Mouse (Mus musculus) 3134 (cell line): ENCODE data around the gene Nxn.
A peak's percentile ranks its signal among the peaks of the same experiment; 100 is the strongest.

ENCODE experiments used
- DNase-seq: peaks from one replicate; pipeline ENCODE4 v3.0.0-alpha.2; 2011; ENCODE audit warnings: low spot score; ENCODE audit not compliant: insufficient read length; ENCODE audit errors: extremely low read depth

Nxn gene

GRCm38 (mm10) chr11:76364038-76364437, 34.9 kb downstream of the Nxn start:
- DNase-seq: no peak

- no peak for DNase-seq
Observed at GRCm38 (mm10) chr11:76363636-76364035, 35.3 kb downstream of the Nxn start.

- DNase-seq: no peak
Observed at GRCm38 (mm10) chr11:76363178-76363577, 35.8 kb downstream of the Nxn start.

- no peak for DNase-seq
Observed at GRCm38 (mm10) chr11:76361422-76361821, 37.5 kb downstream of the Nxn start.

GRCm38 (mm10) chr11:76360255-76360654, 38.7 kb downstream of the Nxn start:
- DNase-seq: no peak

- DNase-seq: no peak
Observed at GRCm38 (mm10) chr11:76358628-76359320, 40.2 kb downstream of the Nxn start.

GRCm38 (mm10) chr11:76357464-76357863, 41.5 kb downstream of the Nxn start:
- no peak for DNase-seq

GRCm38 (mm10) chr11:76356091-76356490, 42.8 kb downstream of the Nxn start:
- no peak for DNase-seq

- no peak for DNase-seq
Observed at GRCm38 (mm10) chr11:76355425-76355824, 43.5 kb downstream of the Nxn start.

GRCm38 (mm10) chr11:76352861-76353558, 45.9 kb downstream of the Nxn start:
- DNase-seq: no peak

GRCm38 (mm10) chr11:76351624-76352011, 47.3 kb downstream of the Nxn start:
- DNase-seq: peak; percentile 49

- no peak for DNase-seq
Observed at GRCm38 (mm10) chr11:76350931-76351623, 47.9 kb downstream of the Nxn start.

GRCm38 (mm10) chr11:76349833-76350232, 49.1 kb downstream of the Nxn start:
- no peak for DNase-seq

GRCm38 (mm10) chr11:76347589-76347988, 51.4 kb downstream of the Nxn start:
- DNase-seq: no peak

- DNase-seq: no peak
Observed at GRCm38 (mm10) chr11:76343031-76343430, 55.9 kb downstream of the Nxn start.

- no peak for DNase-seq
Observed at GRCm38 (mm10) chr11:76341884-76342645, 56.9 kb downstream of the Nxn start.

GRCm38 (mm10) chr11:76341163-76341562, 57.8 kb downstream of the Nxn start:
- no peak for DNase-seq

GRCm38 (mm10) chr11:76339830-76340229, 59.1 kb downstream of the Nxn start:
- no peak for DNase-seq

GRCm38 (mm10) chr11:76339141-76339540, 59.8 kb downstream of the Nxn start:
- DNase-seq: no peak

GRCm38 (mm10) chr11:76338656-76339055, 60.3 kb downstream of the Nxn start:
- DNase-seq: no peak

- no peak for DNase-seq
Observed at GRCm38 (mm10) chr11:76337764-76338163, 61.2 kb downstream of the Nxn start.
